Comparison of ENCODE assay signal across 20 mouse cellular contexts in the genomic region with DNA sequence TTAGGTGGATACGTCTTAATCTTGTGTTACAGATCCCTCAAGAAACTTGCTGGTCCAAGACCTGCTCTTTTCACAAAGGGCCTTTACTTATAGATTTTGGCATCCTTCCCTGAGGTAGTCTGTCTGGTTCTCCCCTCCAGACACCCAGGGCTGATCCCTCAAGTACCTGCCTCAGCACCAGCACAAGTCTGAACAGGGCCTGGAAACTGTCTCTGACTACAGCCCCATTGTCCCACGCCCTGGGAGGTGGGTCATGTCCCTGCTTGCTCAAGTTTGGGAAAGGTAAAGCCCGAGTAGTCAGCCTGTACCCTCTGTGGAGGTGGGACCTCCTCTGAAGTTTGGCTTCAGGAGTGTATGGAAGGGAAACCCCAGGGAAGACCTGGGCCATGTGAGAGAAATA.
DNase-seq lines count a peak whose midpoint lies in the region; ATAC-seq and TF ChIP-seq lines count a peak whose summit lies in the region.
"Had no signal": no experiment of that assay in that cellular context is flagged by ENCODE, and none has a peak within 500 bp of the region (broad histone marks: within the 10 kb centered on the region; RNA-seq: fewer than 3 reads in every experiment).

No protein-coding gene starts in this region.

- peak; percentile 56 for TF ChIP-seq EP300 in stomach, postnatal 0 days (optimal IDR thresholded peaks at IDR 0.05)

- peak; percentile 35 to 66 for DNase-seq in urinary bladder, adult 18-20 months (ENCODE audit: low spot score in 2 of 2)
- no peak for DNase-seq in urinary bladder, postnatal 10 days (ENCODE audit: low spot score)
- no peak for DNase-seq in stomach, postnatal 0 days (ENCODE audit: low spot score)
- DNase-seq in embryo, embryonic 10 days (ENCODE audit: low spot score) = no peak
- DNase-seq: adrenal gland, postnatal 10 days; cerebellum, adult 18-20 months; cerebellum, postnatal 10 days; embryo, embryonic 11 days; forebrain, postnatal 0 days; gastrocnemius, postnatal 14 days; heart, postnatal 4 days had no signal

- no peak overlapping the region for H3K9ac ChIP-seq in embryonic facial prominence, embryonic 13.5 days
- H3K9ac ChIP-seq in embryonic facial prominence, embryonic 15.5 days = no peak overlapping the region
- H3K9ac ChIP-seq in stomach, postnatal 0 days (ENCODE audit: low read length) = no peak overlapping the region
- no peak overlapping the region for H3K9ac ChIP-seq in forebrain, embryonic 13.5 days
- H3K9ac ChIP-seq: forebrain, embryonic 12.5 days; forebrain, postnatal 0 days; heart, embryonic 12.5 days; hindbrain, embryonic 12.5 days had no signal

- 57% methylated on average over 3 of the region's 3 CpGs for WGBS in embryonic facial prominence, embryonic 13.5 days
- 48% methylated on average over 3 of the region's 3 CpGs for WGBS in embryonic facial prominence, embryonic 15.5 days
- 52% methylated on average over 3 of the region's 3 CpGs for WGBS in stomach, postnatal 0 days
- WGBS in forebrain, embryonic 13.5 days = 64% methylated on average over 3 of the region's 3 CpGs

- H3K27me3 ChIP-seq in embryonic facial prominence, embryonic 13.5 days = no peaks in the 10 kb centered on the region
- H3K27me3 ChIP-seq in embryonic facial prominence, embryonic 15.5 days = no peaks in the 10 kb centered on the region
- H3K27me3 ChIP-seq in stomach, postnatal 0 days (ENCODE audit: control insufficient read depth, insufficient read depth, low read length) = no peaks in the 10 kb centered on the region
- no peaks in the 10 kb centered on the region for H3K27me3 ChIP-seq in forebrain, embryonic 13.5 days
- H3K27me3 ChIP-seq: forebrain, embryonic 12.5 days; heart, embryonic 12.5 days; hindbrain, embryonic 12.5 days had no signal

- H3K4me1 ChIP-seq in embryonic facial prominence, embryonic 13.5 days = no peaks in the 10 kb centered on the region
- H3K4me1 ChIP-seq in embryonic facial prominence, embryonic 15.5 days = no peaks in the 10 kb centered on the region
- no peaks in the 10 kb centered on the region for H3K4me1 ChIP-seq in stomach, postnatal 0 days (replicated peaks; ENCODE audit: control insufficient read depth, insufficient read depth)
- H3K4me1 ChIP-seq in forebrain, embryonic 13.5 days = no peaks in the 10 kb centered on the region
- H3K4me1 ChIP-seq: forebrain, embryonic 12.5 days; hindbrain, embryonic 12.5 days had no signal

- ATAC-seq in embryonic facial prominence, embryonic 13.5 days (ENCODE audit: insufficient number of reproducible peaks, insufficient read depth, low FRiP score, low TSS enrichment, low read depth) = peak; percentile 72; the same call in 1 of the 2 replicates
- peak; percentile 82 for ATAC-seq in embryonic facial prominence, embryonic 15.5 days (ENCODE audit: insufficient number of reproducible peaks, low FRiP score, low TSS enrichment, low read depth)
- peak; percentile 56; the same call in 1 of the 2 replicates for ATAC-seq in stomach, postnatal 0 days (ENCODE audit: low FRiP score, low TSS enrichment)
- no peak for ATAC-seq in forebrain, embryonic 13.5 days
- ATAC-seq: forebrain, postnatal 0 days; hindbrain, embryonic 16.5 days; inflammation-experienced regulatory T-cells, adult 6 months; intestine, postnatal 0 days had no signal

- no peak overlapping the region for H3K27ac ChIP-seq in embryonic facial prominence, embryonic 13.5 days
- H3K27ac ChIP-seq in embryonic facial prominence, embryonic 15.5 days (replicated peaks) = no peak overlapping the region
- no peak overlapping the region for H3K27ac ChIP-seq in stomach, postnatal 0 days (replicated peaks)
- H3K27ac ChIP-seq in forebrain, embryonic 13.5 days = no peak overlapping the region
- H3K27ac ChIP-seq: forebrain, embryonic 12.5 days; hindbrain, embryonic 12.5 days had no signal

- TF ChIP-seq CTCF in stomach, postnatal 0 days (IDR thresholded peaks at IDR 0.05; ENCODE audit: low read depth) = no peak

- no peak overlapping the region for H3K4me2 ChIP-seq in embryonic facial prominence, embryonic 13.5 days
- no peak overlapping the region for H3K4me2 ChIP-seq in embryonic facial prominence, embryonic 15.5 days (replicated peaks)
- no peak overlapping the region for H3K4me2 ChIP-seq in stomach, postnatal 0 days (replicated peaks; ENCODE audit: low read depth)
- H3K4me2 ChIP-seq in forebrain, embryonic 13.5 days = no peak overlapping the region
- H3K4me2 ChIP-seq: forebrain, embryonic 12.5 days; heart, embryonic 12.5 days; hindbrain, embryonic 12.5 days had no signal

- H3K4me3 ChIP-seq in embryonic facial prominence, embryonic 13.5 days = no peak overlapping the region
- H3K4me3 ChIP-seq in embryonic facial prominence, embryonic 15.5 days (replicated peaks) = no peak overlapping the region
- no peak overlapping the region for H3K4me3 ChIP-seq in stomach, postnatal 0 days (ENCODE audit: low read depth, low read length)
- H3K4me3 ChIP-seq in forebrain, embryonic 13.5 days = no peak overlapping the region
- H3K4me3 ChIP-seq: forebrain, embryonic 12.5 days; heart, embryonic 12.5 days; hindbrain, embryonic 12.5 days had no signal

- H3K36me3 ChIP-seq in embryonic facial prominence, embryonic 13.5 days = no peaks in the 10 kb centered on the region
- H3K36me3 ChIP-seq in embryonic facial prominence, embryonic 15.5 days = no peaks in the 10 kb centered on the region
- H3K36me3 ChIP-seq in stomach, postnatal 0 days (ENCODE audit: control insufficient read depth, insufficient read depth, low read length) = no peaks in the 10 kb centered on the region
- no peaks in the 10 kb centered on the region for H3K36me3 ChIP-seq in forebrain, embryonic 13.5 days (ENCODE audit: poor library complexity, severe bottlenecking)
- H3K36me3 ChIP-seq: forebrain, embryonic 12.5 days; heart, embryonic 12.5 days; hindbrain, embryonic 12.5 days had no signal

- no peaks in the 10 kb centered on the region for H3K9me3 ChIP-seq in embryonic facial prominence, embryonic 13.5 days
- H3K9me3 ChIP-seq in embryonic facial prominence, embryonic 15.5 days (replicated peaks) = no peaks in the 10 kb centered on the region
- H3K9me3 ChIP-seq in stomach, postnatal 0 days (ENCODE audit: control insufficient read depth, low read length) = no peaks in the 10 kb centered on the region
- H3K9me3 ChIP-seq in forebrain, embryonic 13.5 days (replicated peaks) = no peaks in the 10 kb centered on the region
- H3K9me3 ChIP-seq: forebrain, embryonic 12.5 days; heart, embryonic 12.5 days; hindbrain, embryonic 12.5 days had no signal

Comparison
In these comparisons a context has a peak if more than half of its experiments do, and no peak if none do; other contexts are left out.
1. DNase-seq: peak in urinary bladder, adult 18-20 months (2 of 2); none in urinary bladder, postnatal 10 days (single experiment), stomach, postnatal 0 days (single experiment) and embryo, embryonic 10 days (single experiment).